Mouse (Mus musculus): ENCODE results near the gene Ccdc173. TPM values are rescaled to one million over a fixed set of nuclear protein-coding genes. Genes with fewer than 3 reads are reported as not detected.
A peak's percentile ranks its signal among the peaks of the same experiment; 100 is the strongest.
"Not testable (repeated sequence)": the region's sequence is repeated elsewhere in the genome, so short reads cannot be mapped to it uniquely, and the experiment has no call there.

Ccdc173 gene
- total and polyA plus RNA-seq, 2 experiments from 2014 or later, result 1.2 TPM; not detected in 1

DNA sequence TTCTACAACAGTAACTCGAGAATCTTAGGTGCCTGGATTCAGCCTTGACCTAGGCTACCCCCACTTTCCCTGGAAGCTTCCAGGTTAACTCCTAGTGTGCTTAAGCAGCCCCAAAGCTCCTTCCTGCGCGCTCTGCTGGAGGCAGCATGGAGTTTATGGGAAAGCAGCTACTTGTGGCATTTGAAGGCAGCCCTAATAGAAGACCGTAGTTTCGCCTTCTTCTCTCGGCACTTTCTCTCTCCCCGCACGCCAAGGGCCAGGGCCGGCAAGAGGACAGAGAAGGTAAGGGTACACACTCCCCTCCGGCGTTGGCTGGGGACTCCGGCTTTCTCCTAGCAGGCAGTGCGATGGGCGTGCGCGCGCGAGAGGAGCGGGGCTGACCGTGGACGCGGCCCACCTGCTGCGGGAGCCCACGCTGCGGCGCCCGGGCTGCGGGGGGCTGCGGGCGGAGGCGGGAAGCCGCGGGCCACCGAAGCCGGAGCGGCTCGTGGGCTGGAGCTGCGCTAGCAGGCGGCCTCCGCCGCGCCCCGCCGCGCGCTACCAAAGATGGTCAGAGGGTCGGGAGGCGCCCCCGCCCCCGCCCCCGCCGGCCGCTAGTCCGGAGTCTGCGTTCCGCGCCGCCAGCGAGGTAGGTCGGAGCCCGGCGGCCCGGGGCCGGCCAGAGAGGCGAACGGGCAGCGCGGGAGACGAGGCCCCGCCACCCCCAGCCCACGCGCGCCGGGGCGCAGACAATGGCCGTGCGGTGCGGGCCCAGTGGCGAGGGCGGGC lies 33.2 kb upstream of the Ccdc173 start:
- Histone ChIP-seq H3K27ac (ENCODE audit: low read depth) (peak overlapping the region; percentile 97), H3K4me3 (ENCODE audit: low read depth, low read length) (peak overlapping the region; percentile 96), H3K4me2 (ENCODE audit: low read depth, low read length) (peak overlapping the region; percentile 92), H3K27me3 (ENCODE audit: control insufficient read depth, insufficient read depth, low read length) (no peaks in the 10 kb centered on the region), H3K9me3 (replicated peaks; ENCODE audit: control insufficient read depth, low read length) (no peaks in the 10 kb centered on the region), H3K4me1 (ENCODE audit: control insufficient read depth, insufficient read depth) (0 out of 2 replicates have a peak, but pooled peaks cover 9% of the 10 kb centered on the region), H3K36me3 (replicated peaks; ENCODE audit: control insufficient read depth, insufficient read depth, low read length) (peaks cover 7% of the 10 kb centered on the region), H3K9ac (replicated peaks; ENCODE audit: low read depth, low read length) (peak overlapping the region; percentile 96)
- WGBS, result under 1% methylated on average over 55 of the region's 80 CpGs
- ATAC-seq (ENCODE audit: insufficient read depth, low read depth) (peak; percentile 81), DNase-seq (ENCODE audit: low spot score) (peak; percentile 63)
- TF ChIP-seq CTCF (IDR thresholded peaks at IDR 0.05; ENCODE audit: low read depth) (no peak), EP300 (IDR thresholded peaks at IDR 0.05; ENCODE audit: low read depth) (no peak)

DNA sequence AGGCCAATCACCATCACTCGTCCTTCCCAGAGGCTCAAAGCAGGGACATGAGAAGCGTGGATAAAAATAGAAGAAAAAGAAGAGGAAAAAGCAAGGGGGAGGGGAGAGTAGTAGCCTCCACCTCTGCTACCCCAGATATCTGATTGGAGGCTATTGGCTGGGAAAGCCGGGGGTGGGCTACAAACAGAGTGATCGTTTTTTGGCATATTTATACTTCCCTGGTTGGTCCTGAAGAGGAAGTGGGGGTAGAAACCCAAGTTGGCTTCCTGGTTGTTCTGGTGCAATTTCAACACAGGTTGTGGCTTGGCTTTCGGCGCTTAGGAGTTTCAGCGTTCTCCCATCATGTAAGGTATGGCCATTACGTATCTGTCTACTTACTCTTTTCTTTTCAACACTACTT lies 32.3 kb upstream of the Ccdc173 start, which contains the start of gene Klhl23:
TSS of gene Klhl23 (plus strand) at position 234 of the 400 bp plus-strand sequence.
- Histone ChIP-seq H3K4me2 (ENCODE audit: low read depth, low read length) (peak within 1 kb of the TSS; percentile 92), H3K36me3 (replicated peaks; ENCODE audit: control insufficient read depth, insufficient read depth, low read length) (peaks cover 6% of the 10 kb centered on the region), H3K27me3 (ENCODE audit: control insufficient read depth, insufficient read depth, low read length) (no peaks in the 10 kb centered on the region), H3K4me1 (ENCODE audit: control insufficient read depth, insufficient read depth) (0 out of 2 replicates have a peak, but pooled peaks cover 10% of the 10 kb centered on the region), H3K9me3 (replicated peaks; ENCODE audit: control insufficient read depth, low read length) (no peaks in the 10 kb centered on the region), H3K9ac (replicated peaks; ENCODE audit: low read depth, low read length) (peak within 1 kb of the TSS; percentile 96), H3K27ac (ENCODE audit: low read depth) (peak within 1 kb of the TSS; percentile 97), H3K4me3 (ENCODE audit: low read depth, low read length) (peak within 1 kb of the TSS; percentile 96)
- WGBS, result 1% methylated on average over 8 of the region's 8 CpGs
- peak; percentile 77 for DNase-seq (ENCODE audit: low spot score)
- peak; percentile 42; the same call in 1 of the 2 replicates for ATAC-seq (ENCODE audit: insufficient read depth, low read depth)
- no peak for TF ChIP-seq EP300 (IDR thresholded peaks at IDR 0.05; ENCODE audit: low read depth)
- TF ChIP-seq CTCF (IDR thresholded peaks at IDR 0.05; ENCODE audit: low read depth), result no peak

DNA sequence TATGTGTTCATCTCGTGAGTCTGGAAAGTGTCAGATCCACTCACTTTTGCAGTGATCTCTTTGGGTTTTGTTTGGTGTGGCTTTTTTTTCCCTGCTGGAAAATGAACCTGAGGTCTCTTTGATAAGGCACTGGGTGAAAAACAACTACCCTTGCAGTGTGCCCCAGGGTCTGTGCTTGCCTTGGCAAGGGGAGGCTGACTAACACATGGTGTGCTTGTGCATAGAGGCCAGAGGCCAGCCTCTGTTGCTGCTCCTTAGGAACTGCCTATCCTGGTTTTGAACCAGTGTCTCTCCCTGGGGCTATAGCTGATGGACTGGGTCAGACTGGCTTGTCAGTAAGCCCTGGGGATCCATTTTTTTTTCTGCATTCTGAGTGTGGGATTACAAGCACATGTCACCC lies 30.8 kb upstream of the Ccdc173 start:
- TF ChIP-seq EP300 (IDR thresholded peaks at IDR 0.05; ENCODE audit: low read depth) (no peak), CTCF (IDR thresholded peaks at IDR 0.05; ENCODE audit: low read depth) (no peak)

DNA sequence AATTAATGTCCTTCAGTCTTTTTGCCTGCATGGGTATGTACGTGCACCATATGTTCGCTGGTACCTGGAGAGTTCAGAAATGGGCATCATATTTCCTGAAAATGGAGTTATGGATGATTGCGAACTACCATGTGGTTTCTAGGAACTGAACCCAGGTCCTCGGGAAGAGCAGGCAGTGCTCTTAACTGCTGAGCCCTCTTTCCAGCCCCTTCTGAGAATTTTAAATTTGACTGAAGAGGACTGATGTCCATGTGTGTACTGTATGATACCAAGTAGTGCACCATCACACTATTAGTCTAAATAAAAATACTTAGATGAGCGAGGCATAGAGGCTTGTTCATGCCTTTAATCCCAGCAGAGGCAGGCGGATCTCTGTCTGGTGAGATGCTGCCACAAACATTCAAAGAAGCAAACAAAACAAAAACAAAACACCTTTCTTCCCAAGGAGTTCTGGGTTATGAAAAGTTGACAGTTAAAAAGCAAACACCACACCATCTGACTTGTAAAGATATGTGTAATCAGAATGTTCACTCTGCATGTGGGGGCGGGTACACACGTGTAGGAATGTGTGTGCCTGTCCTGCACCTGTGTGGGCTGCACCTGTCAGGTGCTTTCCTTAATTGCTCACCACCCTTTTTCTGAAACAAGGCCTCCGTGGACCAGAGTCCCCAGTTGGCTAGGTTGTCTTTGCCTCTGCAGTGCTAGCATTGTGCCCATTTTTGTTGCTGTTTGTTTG lies 29.1 kb upstream of the Ccdc173 start:
- WGBS, result 78% methylated on average over 9 of the region's 9 CpGs
- TF ChIP-seq EP300 (IDR thresholded peaks at IDR 0.05; ENCODE audit: low read depth) (no peak), CTCF (IDR thresholded peaks at IDR 0.05; ENCODE audit: low read depth) (no peak)
- Histone ChIP-seq H3K4me1 (ENCODE audit: control insufficient read depth, insufficient read depth) (0 out of 2 replicates have a peak, but pooled peaks cover 6% of the 10 kb centered on the region), H3K4me2 (ENCODE audit: low read depth, low read length) (no peak overlapping the region), H3K27ac (ENCODE audit: low read depth) (no peak overlapping the region), H3K36me3 (replicated peaks; ENCODE audit: control insufficient read depth, insufficient read depth, low read length) (no peaks in the 10 kb centered on the region), H3K9ac (replicated peaks; ENCODE audit: low read depth, low read length) (no peak overlapping the region), H3K9me3 (replicated peaks; ENCODE audit: control insufficient read depth, low read length) (no peaks in the 10 kb centered on the region), H3K4me3 (ENCODE audit: low read depth, low read length) (no peak overlapping the region), H3K27me3 (ENCODE audit: control insufficient read depth, insufficient read depth, low read length) (no peaks in the 10 kb centered on the region)
- no peak for ATAC-seq (ENCODE audit: insufficient read depth, low read depth)
- DNase-seq (ENCODE audit: low spot score), result no peak

More for the DNA sequence above, 30.8 kb upstream of the Ccdc173 start:
- H3K27ac ChIP-seq (ENCODE audit: low read depth), result no peak overlapping the region
- 45% methylated on average over 1 of the region's 1 CpGs for WGBS
- H3K9me3 ChIP-seq (replicated peaks; ENCODE audit: control insufficient read depth, low read length), result no peaks in the 10 kb centered on the region
- ATAC-seq (ENCODE audit: insufficient read depth, low read depth) (no peak), DNase-seq (ENCODE audit: low spot score) (no peak)
- H3K36me3 ChIP-seq (replicated peaks; ENCODE audit: control insufficient read depth, insufficient read depth, low read length), result no peaks in the 10 kb centered on the region
- 0 out of 2 replicates have a peak, but pooled peaks cover 9% of the 10 kb centered on the region for H3K4me1 ChIP-seq (ENCODE audit: control insufficient read depth, insufficient read depth)
- H3K9ac ChIP-seq (replicated peaks; ENCODE audit: low read depth, low read length), result no peak overlapping the region
- no peak overlapping the region for H3K4me2 ChIP-seq (ENCODE audit: low read depth, low read length)
- H3K4me3 ChIP-seq (ENCODE audit: low read depth, low read length), result no peak overlapping the region
- H3K27me3 ChIP-seq (ENCODE audit: control insufficient read depth, insufficient read depth, low read length), result no peaks in the 10 kb centered on the region

DNA sequence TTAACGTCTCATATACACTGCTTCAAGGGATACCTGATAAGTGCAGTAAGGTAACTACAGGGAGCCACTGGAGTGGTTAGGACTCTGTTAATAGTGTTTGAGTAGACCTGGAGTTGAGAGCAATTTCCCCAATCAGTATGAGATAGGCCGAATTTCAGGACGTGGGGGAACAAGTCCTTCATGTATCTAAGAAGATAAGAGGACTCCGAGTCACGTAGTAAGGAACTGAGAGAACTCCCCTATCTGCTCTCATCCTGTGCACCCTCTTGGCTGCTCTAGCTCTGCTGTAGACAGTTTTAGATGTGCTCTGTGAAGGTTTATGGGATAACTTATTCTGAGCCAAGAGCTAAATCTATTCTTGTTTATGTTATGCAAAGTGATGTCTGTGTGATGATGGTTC lies 27.2 kb upstream of the Ccdc173 start:
- H3K9me3 ChIP-seq (replicated peaks; ENCODE audit: control insufficient read depth, low read length), result no peaks in the 10 kb centered on the region
- WGBS, result 6% methylated on average over 5 of the region's 5 CpGs
- no peaks in the 10 kb centered on the region for H3K36me3 ChIP-seq (replicated peaks; ENCODE audit: control insufficient read depth, insufficient read depth, low read length)
- H3K4me1 ChIP-seq (ENCODE audit: control insufficient read depth, insufficient read depth), result 0 out of 2 replicates have a peak, but pooled peaks cover 6% of the 10 kb centered on the region
- H3K27ac ChIP-seq (ENCODE audit: low read depth), result peak overlapping the region; percentile 55
- no peak for DNase-seq (ENCODE audit: low spot score)
- no peak overlapping the region for H3K9ac ChIP-seq (replicated peaks; ENCODE audit: low read depth, low read length)
- H3K27me3 ChIP-seq (ENCODE audit: control insufficient read depth, insufficient read depth, low read length), result no peaks in the 10 kb centered on the region
- peak; percentile 52; the same call in 1 of the 2 replicates for ATAC-seq (ENCODE audit: insufficient read depth, low read depth)
- TF ChIP-seq EP300 (IDR thresholded peaks at IDR 0.05; ENCODE audit: low read depth), result no peak
- no peak for TF ChIP-seq CTCF (IDR thresholded peaks at IDR 0.05; ENCODE audit: low read depth)
- no peak overlapping the region for H3K4me3 ChIP-seq (ENCODE audit: low read depth, low read length)
- 0 out of 2 replicates have a peak overlapping the region, but pooled peaks have one; percentile 11 for H3K4me2 ChIP-seq (ENCODE audit: low read depth, low read length)

DNA sequence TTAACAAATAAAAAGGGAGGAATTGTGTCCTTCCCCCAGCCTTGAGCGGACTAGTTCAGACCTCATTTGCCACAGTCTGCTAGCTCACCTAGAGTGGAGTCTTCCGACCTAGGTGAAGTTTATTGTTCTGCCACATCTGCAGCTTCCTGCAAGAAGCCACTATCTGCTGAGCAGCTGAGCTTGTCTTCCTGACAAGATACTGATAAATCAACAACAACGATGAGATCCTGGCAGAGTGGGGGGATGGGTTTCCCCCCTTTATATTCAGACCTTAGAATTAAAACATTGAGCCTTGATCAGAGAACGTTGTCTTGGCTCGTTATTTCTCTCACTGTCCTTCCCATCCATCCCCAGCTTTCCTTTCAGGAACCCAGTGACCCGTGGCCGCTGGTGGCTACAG lies 22.0 kb upstream of the Ccdc173 start:
- not testable (repeated sequence) for DNase-seq (ENCODE audit: low spot score); ATAC-seq (ENCODE audit: insufficient read depth, low read depth)
- 60% methylated on average over 7 of the region's 7 CpGs for WGBS

More for the DNA sequence above, 22.0 kb upstream of the Ccdc173 start:
- H3K9me3 ChIP-seq (replicated peaks; ENCODE audit: control insufficient read depth, low read length); H3K4me3 ChIP-seq (ENCODE audit: low read depth, low read length); H3K27ac ChIP-seq (ENCODE audit: low read depth); H3K9ac ChIP-seq (replicated peaks; ENCODE audit: low read depth, low read length); H3K36me3 ChIP-seq (replicated peaks; ENCODE audit: control insufficient read depth, insufficient read depth, low read length); H3K4me2 ChIP-seq (ENCODE audit: low read depth, low read length); H3K4me1 ChIP-seq (ENCODE audit: control insufficient read depth, insufficient read depth); H3K27me3 ChIP-seq (ENCODE audit: control insufficient read depth, insufficient read depth, low read length): not testable (repeated sequence)
